Mouse (Mus musculus) forebrain, postnatal 0 days (tissue): Measurements from ENCODE around the gene Spryd7. TPM values are rescaled to one million over a fixed set of nuclear protein-coding genes. Genes with fewer than 3 reads are reported as not detected.

ENCODE experiments used
- ATAC-seq: fragments of 200-750 bp; cut with Nextera tagmentation; 2 replicates; pipeline ENCODE4 v1.8.0; 2017; ENCODE audit warnings: mild to moderate bottlenecking, moderate library complexity
- DNase-seq: peaks from one replicate; pipeline ENCODE4 v3.0.0-alpha.2; 2015
- H3K27ac ChIP-seq: fragments of 300-500 bp; sonication (generic); 2 replicates; pipeline ENCODE4 v1.5.1; 2014; ENCODE audit warnings: low read depth, mild to moderate bottlenecking, antibody characterized with exemption, low read length, moderate library complexity, mixed read lengths
- H3K27me3 ChIP-seq: fragments of 300-500 bp; sonication (generic); 2 replicates; pipeline ENCODE4 v1.6.1; 2014; ENCODE audit warnings: mild to moderate bottlenecking, low read length, mixed read lengths; ENCODE audit not compliant: insufficient read depth
- H3K36me3 ChIP-seq: fragments of 300-500 bp; sonication (generic); 2 replicates; pipeline ENCODE4 v1.6.1; 2014; ENCODE audit warnings: mild to moderate bottlenecking, moderate library complexity; ENCODE audit not compliant: insufficient read depth
- H3K4me1 ChIP-seq: fragments of 300-500 bp; sonication (generic); 2 replicates; pipeline ENCODE4 v1.6.1; 2014; ENCODE audit warnings: antibody characterized with exemption; ENCODE audit not compliant: insufficient read depth
- H3K4me2 ChIP-seq: fragments of 300-500 bp; sonication (generic); 2 replicates; pipeline ENCODE4 v1.6.1; 2014; ENCODE audit warnings: low read depth, mild to moderate bottlenecking, moderate library complexity
- H3K4me3 ChIP-seq: fragments of 300-500 bp; sonication (generic); 2 replicates; pipeline ENCODE4 v1.5.1; 2014; ENCODE audit warnings: low read depth, low read length, mixed read lengths
- H3K9ac ChIP-seq: fragments of 300-500 bp; sonication (generic); 2 replicates; pipeline ENCODE4 v1.6.1; 2014; ENCODE audit warnings: mild to moderate bottlenecking
- H3K9me3 ChIP-seq: fragments of 300-500 bp; sonication (generic); 2 replicates; pipeline ENCODE4 v1.6.1; 2016; ENCODE audit warnings: low read length
- CTCF ChIP-seq: sonication (generic); IDR thresholded peaks from 2 replicates; pipeline ENCODE4 v1.5.1; 2016; ENCODE audit warnings: antibody characterized with exemption, control low read depth, low read depth
- WGBS: fragments of 180-500 bp; shearing (Covaris S2); extraction: QIAGEN DNeasy Blood & Tissue Kit; methylation state at CpG from one replicate; pipeline ENCODE4 v1.1.7; 2014; 5-methylcytosine and 5-hydroxymethylcytosine counted together
- polyA plus RNA-seq: library from polyadenylated mRNA; unstranded; fragments of >200 nt; fragmentation: Nextera tagmentation; extraction: Ambion mirVana; gene quantifications from 2 replicates; pipeline ENCODE4 v1.2.1, GENCODE M21; 2015
- total RNA-seq: library from RNA; depleted of rRNA; stranded (reverse); fragments of >200 nt; gene quantifications from 2 replicates; pipeline ENCODE4 v1.2.3, GENCODE M21; 2014

The Spryd7 gene
- total and polyA plus RNA-seq, 2 experiments from 2014 or later, result 50.7 to 67.4 TPM

- H3K27me3 ChIP-seq, result no peaks in the 10 kb centered on the region
- H3K9me3 ChIP-seq, result no peaks in the 10 kb centered on the region
- no peak for TF ChIP-seq CTCF
- H3K27ac ChIP-seq, result no peak within 1 kb of the TSS
- DNase-seq, result no peak
- no peak for ATAC-seq
- H3K9ac ChIP-seq, result peak within 1 kb of the TSS; percentile 96; the same call in 1 of the 2 replicates
- peaks cover 16% of the 10 kb centered on the region; the same call in 1 of the 2 replicates for H3K4me1 ChIP-seq
- H3K36me3 ChIP-seq, result no peaks in the 10 kb centered on the region
- peak within 1 kb of the TSS; percentile 58 for H3K4me2 ChIP-seq
- peak within 1 kb of the TSS; percentile 80 for H3K4me3 ChIP-seq
- 59% methylated on average over 5 of the region's 5 CpGs for WGBS
Observed at GRCm38 (mm10) chr14:61597968-61598367, 41.3 kb upstream of the Spryd7 start, which contains the start of gene Trim13. TSS of gene Trim13 (plus strand) at chr14:61598247.

- ATAC-seq (no peak), DNase-seq (no peak)
- Histone ChIP-seq H3K27me3 (no peaks in the 10 kb centered on the region), H3K4me3 (no peak overlapping the region), H3K36me3 (no peaks in the 10 kb centered on the region), H3K9me3 (no peaks in the 10 kb centered on the region), H3K4me2 (no peak overlapping the region), H3K9ac (no peak overlapping the region), H3K27ac (no peak overlapping the region), H3K4me1 (peaks cover 14% of the 10 kb centered on the region; the same call in 1 of the 2 replicates)
- no peak for TF ChIP-seq CTCF
- 90% methylated on average over 9 of the region's 9 CpGs for WGBS
Observed at GRCm38 (mm10) chr14:61596719-61597426, 40.2 kb upstream of the Spryd7 start.

GRCm38 (mm10) chr14:61589288-61590065, 32.8 kb upstream of the Spryd7 start:
- no peak for ATAC-seq
- Histone ChIP-seq H3K36me3 (no peaks in the 10 kb centered on the region), H3K4me1 (no peaks in the 10 kb centered on the region)

GRCm38 (mm10) chr14:61575941-61576340, 19.3 kb upstream of the Spryd7 start:
- no peaks in the 10 kb centered on the region for H3K27me3 ChIP-seq
- H3K4me1 ChIP-seq, result no peaks in the 10 kb centered on the region
- TF ChIP-seq CTCF, result no peak
- H3K4me3 ChIP-seq, result no peak overlapping the region
- 93% methylated on average over 8 of the region's 8 CpGs for WGBS
- H3K27ac ChIP-seq, result no peak overlapping the region
- DNase-seq (no peak), ATAC-seq (no peak)
- H3K4me2 ChIP-seq, result no peak overlapping the region
- H3K9ac ChIP-seq, result no peak overlapping the region
- no peaks in the 10 kb centered on the region for H3K9me3 ChIP-seq
- H3K36me3 ChIP-seq, result no peaks in the 10 kb centered on the region

More at GRCm38 (mm10) chr14:61589288-61590065, 32.8 kb upstream of the Spryd7 start:
- H3K9ac ChIP-seq, result no peak overlapping the region
- no peak for TF ChIP-seq CTCF
- no peaks in the 10 kb centered on the region for H3K27me3 ChIP-seq
- H3K9me3 ChIP-seq, result no peaks in the 10 kb centered on the region
- no peak overlapping the region for H3K27ac ChIP-seq
- 87% methylated on average over 4 of the region's 4 CpGs for WGBS
- DNase-seq, result no peak
- no peak overlapping the region for H3K4me3 ChIP-seq
- H3K4me2 ChIP-seq, result no peak overlapping the region

GRCm38 (mm10) chr14:61575066-61575465, 18.4 kb upstream of the Spryd7 start:
- ATAC-seq (no peak), DNase-seq (no peak)
- Histone ChIP-seq H3K9ac (no peak overlapping the region), H3K4me1 (no peaks in the 10 kb centered on the region), H3K27ac (no peak overlapping the region), H3K27me3 (no peaks in the 10 kb centered on the region), H3K36me3 (no peaks in the 10 kb centered on the region), H3K9me3 (no peaks in the 10 kb centered on the region), H3K4me2 (no peak overlapping the region), H3K4me3 (no peak overlapping the region)
- 85% methylated on average over 10 of the region's 10 CpGs for WGBS
- TF ChIP-seq CTCF, result no peak

- ATAC-seq (no peak), DNase-seq (no peak)
- H3K4me2 ChIP-seq, result no peak overlapping the region
- no peaks in the 10 kb centered on the region for H3K4me1 ChIP-seq
- H3K27me3 ChIP-seq, result no peaks in the 10 kb centered on the region
- no peak overlapping the region for H3K27ac ChIP-seq
- no peaks in the 10 kb centered on the region for H3K9me3 ChIP-seq
- H3K36me3 ChIP-seq, result no peaks in the 10 kb centered on the region
- H3K9ac ChIP-seq, result no peak overlapping the region
- no peak for TF ChIP-seq CTCF
- 71% methylated on average over 2 of the region's 2 CpGs for WGBS
- no peak overlapping the region for H3K4me3 ChIP-seq
Observed at GRCm38 (mm10) chr14:61572131-61572530, 15.4 kb upstream of the Spryd7 start.

- H3K36me3 ChIP-seq, result no peaks in the 10 kb centered on the region
- H3K4me1 ChIP-seq, result no peaks in the 10 kb centered on the region
- DNase-seq (peak; percentile 84), ATAC-seq (no peak)
- no peak overlapping the region for H3K4me3 ChIP-seq
- H3K9ac ChIP-seq, result no peak overlapping the region
- H3K9me3 ChIP-seq, result no peaks in the 10 kb centered on the region
- no peaks in the 10 kb centered on the region for H3K27me3 ChIP-seq
- no peak overlapping the region for H3K4me2 ChIP-seq
- 9% methylated on average over 4 of the region's 4 CpGs for WGBS
- peak; percentile 84 for TF ChIP-seq CTCF
- no peak overlapping the region for H3K27ac ChIP-seq
Observed at GRCm38 (mm10) chr14:61571366-61571765, 14.7 kb upstream of the Spryd7 start.
